Mouse (Mus musculus) embryo, embryonic 10.5 days (tissue): ENCODE data around the gene Mrpl43.

ENCODE experiments used
- DNase-seq: peaks from one replicate; pipeline ENCODE4 v3.0.0-alpha.2; 2015; ENCODE audit warnings: low spot score

The Mrpl43 gene

GRCm38 (mm10) chr19:44977148-44977547 is 29.1 kb downstream of the Mrpl43 start:
- DNase-seq, result no peak

GRCm38 (mm10) chr19:44976636-44977035 is 29.6 kb downstream of the Mrpl43 start:
- DNase-seq, result no peak

DNA sequence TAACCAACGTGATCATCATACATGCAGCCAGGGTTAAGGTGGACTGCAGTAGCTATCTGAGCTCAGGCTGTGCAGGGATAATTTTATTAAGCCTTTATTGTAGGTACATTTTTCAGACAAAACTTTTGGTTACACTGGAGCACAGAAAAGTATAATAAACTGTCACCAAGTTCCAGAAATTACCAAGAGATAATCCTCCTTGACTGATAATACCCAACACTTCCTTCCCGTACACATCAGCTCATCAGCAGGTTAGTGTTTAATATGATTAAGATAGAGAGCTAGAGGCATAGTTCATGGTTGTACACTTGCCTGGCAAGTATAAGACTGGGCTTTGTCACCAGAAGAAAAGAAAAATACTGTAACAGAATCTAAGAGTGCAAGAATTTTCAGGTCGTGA is 37.9 kb downstream of the Mrpl43 start:
- no peak for DNase-seq

GRCm38 (mm10) chr19:44965978-44966377 is 40.3 kb downstream of the Mrpl43 start:
- DNase-seq, result no peak

- DNase-seq, result no peak
Observed at GRCm38 (mm10) chr19:44959633-44960032, 46.6 kb downstream of the Mrpl43 start.
